Mouse (Mus musculus) testis, adult 2 months (tissue): Measurements from ENCODE around the gene Atxn7. TPM values are rescaled to one million over a fixed set of nuclear protein-coding genes. Genes with fewer than 3 reads are reported as not detected.

Experiments used
- H3K27ac ChIP-seq: fragments of 200-500 bp; 2 replicates; pipeline ENCODE4 v1.5.1; 2012; ENCODE audit warnings: low read depth, low read length; ENCODE audit not compliant: control insufficient read depth, insufficient read depth
- H3K27me3 ChIP-seq: fragments of 200-500 bp; 2 replicates; pipeline ENCODE4 v1.6.1; 2012; ENCODE audit warnings: mild to moderate bottlenecking, low read length, moderate library complexity; ENCODE audit not compliant: control insufficient read depth, insufficient read depth
- H3K36me3 ChIP-seq: fragments of 200-500 bp; 2 replicates; pipeline ENCODE4 v1.6.1; 2012; ENCODE audit warnings: mild to moderate bottlenecking, low read length; ENCODE audit not compliant: control insufficient read depth, insufficient read depth
- H3K4me1 ChIP-seq: fragments of 200-500 bp; 2 replicates; pipeline ENCODE4 v1.6.1; 2012; ENCODE audit warnings: low read length; ENCODE audit not compliant: control insufficient read depth, insufficient read depth
- H3K4me3 ChIP-seq: fragments of 200-500 bp; 2 replicates; pipeline ENCODE4 v1.5.1; 2012; ENCODE audit warnings: low read depth, mild to moderate bottlenecking, low read length, moderate library complexity, mixed read lengths; ENCODE audit not compliant: control insufficient read depth
- CTCF ChIP-seq: fragments of 200-500 bp; IDR thresholded peaks from 2 replicates; pipeline ENCODE4 v1.5.1; 2012; ENCODE audit warnings: low read depth, mild to moderate bottlenecking, inconsistent platforms, low read length, moderate library complexity; ENCODE audit not compliant: control insufficient read depth, insufficient read depth, insufficient replicate concordance
- POLR2A ChIP-seq: fragments of 200-500 bp; IDR thresholded peaks from 2 replicates; pipeline ENCODE4 v1.6.1; 2012; ENCODE audit warnings: low read depth, mild to moderate bottlenecking, inconsistent platforms, low read length, moderate library complexity; ENCODE audit not compliant: control insufficient read depth
- polyA plus RNA-seq: library from polyadenylated mRNA; depleted of rRNA; stranded (reverse); fragments of >200 nt; gene quantifications from 2 replicates; pipeline ENCODE4 v1.2.3, GENCODE M21; 2012

Gene Atxn7
- polyA plus RNA-seq, 1 experiment = 18.8 TPM

GRCm38 (mm10) chr14:14014636-14015375 lies 53.6 kb downstream of the Atxn7 start:
- no peak overlapping the region for H3K4me3 ChIP-seq
- TF ChIP-seq CTCF (no peak), POLR2A (no peak)

GRCm38 (mm10) chr14:14019155-14019894 lies 58.1 kb downstream of the Atxn7 start:
- no peak overlapping the region for H3K27ac ChIP-seq
- no peaks in the 10 kb centered on the region for H3K36me3 ChIP-seq
- H3K4me3 ChIP-seq = no peak overlapping the region
- H3K4me1 ChIP-seq = no peaks in the 10 kb centered on the region
- no peaks in the 10 kb centered on the region for H3K27me3 ChIP-seq
- TF ChIP-seq CTCF (no peak), POLR2A (no peak)

More at GRCm38 (mm10) chr14:14014636-14015375, 53.6 kb downstream of the Atxn7 start:
- H3K27ac ChIP-seq = no peak overlapping the region
- H3K27me3 ChIP-seq = no peaks in the 10 kb centered on the region
- H3K36me3 ChIP-seq = no peaks in the 10 kb centered on the region
- peaks cover 6% of the 10 kb centered on the region for H3K4me1 ChIP-seq

GRCm38 (mm10) chr14:14021244-14021643 lies 60.0 kb downstream of the Atxn7 start:
- TF ChIP-seq POLR2A (no peak), CTCF (no peak)
- Histone ChIP-seq H3K4me3 (no peak overlapping the region), H3K4me1 (no peaks in the 10 kb centered on the region), H3K27me3 (no peaks in the 10 kb centered on the region), H3K27ac (no peak overlapping the region), H3K36me3 (no peaks in the 10 kb centered on the region)

GRCm38 (mm10) chr14:14025870-14026269 lies 64.6 kb downstream of the Atxn7 start:
- Histone ChIP-seq H3K4me1 (no peaks in the 10 kb centered on the region), H3K36me3 (no peaks in the 10 kb centered on the region; the same call in 1 of the 2 replicates), H3K4me3 (no peak overlapping the region), H3K27me3 (no peaks in the 10 kb centered on the region), H3K27ac (no peak overlapping the region)
- TF ChIP-seq POLR2A (no peak), CTCF (no peak)

GRCm38 (mm10) chr14:14030621-14031020 lies 69.4 kb downstream of the Atxn7 start:
- Histone ChIP-seq H3K4me3 (no peak overlapping the region), H3K27ac (no peak overlapping the region), H3K36me3 (no peaks in the 10 kb centered on the region; the same call in 1 of the 2 replicates), H3K4me1 (no peaks in the 10 kb centered on the region), H3K27me3 (no peaks in the 10 kb centered on the region)
- TF ChIP-seq POLR2A (no peak), CTCF (no peak)

GRCm38 (mm10) chr14:14032842-14033241 lies 71.6 kb downstream of the Atxn7 start:
- Histone ChIP-seq H3K27me3 (no peaks in the 10 kb centered on the region), H3K4me1 (no peaks in the 10 kb centered on the region), H3K36me3 (no peaks in the 10 kb centered on the region; the same call in 1 of the 2 replicates), H3K4me3 (no peak overlapping the region), H3K27ac (no peak overlapping the region)
- TF ChIP-seq CTCF (no peak), POLR2A (no peak)

GRCm38 (mm10) chr14:14036352-14036751 lies 75.1 kb downstream of the Atxn7 start:
- no peaks in the 10 kb centered on the region for H3K4me1 ChIP-seq
- no peak for TF ChIP-seq POLR2A
- TF ChIP-seq CTCF = no peak
- no peaks in the 10 kb centered on the region for H3K27me3 ChIP-seq
- no peak overlapping the region for H3K4me3 ChIP-seq
- no peaks in the 10 kb centered on the region; the same call in 1 of the 2 replicates for H3K36me3 ChIP-seq
- no peak overlapping the region for H3K27ac ChIP-seq
